Mouse (Mus musculus) forebrain, embryonic 16.5 days (tissue): ENCODE data around the gene Bach2. TPM values are rescaled to one million over a fixed set of nuclear protein-coding genes. Genes with fewer than 3 reads are reported as not detected.

Source experiments
- ATAC-seq: fragments of 200-750 bp; cut with Nextera tagmentation; 2 replicates; pipeline ENCODE4 v1.8.0; 2017; ENCODE audit warnings: mild to moderate bottlenecking, moderate library complexity
- H3K27ac ChIP-seq: fragments of 300-500 bp; sonication (generic); 2 replicates; pipeline ENCODE4 v1.5.1; 2014; ENCODE audit warnings: low read length, control low read depth
- H3K27me3 ChIP-seq: fragments of 300-500 bp; sonication (generic); replicated peaks from 2 replicates; pipeline ENCODE4 v1.6.1; 2014; ENCODE audit warnings: low read length; ENCODE audit not compliant: control insufficient read depth, insufficient read depth
- H3K36me3 ChIP-seq: fragments of 300-500 bp; sonication (generic); 2 replicates; pipeline ENCODE4 v1.6.1; 2014; ENCODE audit not compliant: control insufficient read depth, insufficient read depth
- H3K4me1 ChIP-seq: fragments of 300-500 bp; sonication (generic); replicated peaks from 2 replicates; pipeline ENCODE4 v1.6.1; 2014; ENCODE audit warnings: low read length; ENCODE audit not compliant: control insufficient read depth, insufficient read depth
- H3K4me2 ChIP-seq: fragments of 300-500 bp; sonication (generic); 2 replicates; pipeline ENCODE4 v1.6.1; 2014; ENCODE audit warnings: mild to moderate bottlenecking, low read length, control low read depth
- H3K4me3 ChIP-seq: fragments of 300-500 bp; sonication (generic); replicated peaks from 2 replicates; pipeline ENCODE4 v1.5.1; 2014; ENCODE audit warnings: mild to moderate bottlenecking, low read length, control low read depth
- H3K9ac ChIP-seq: fragments of 300-500 bp; sonication (generic); replicated peaks from 2 replicates; pipeline ENCODE4 v1.6.1; 2014; ENCODE audit warnings: low read depth, low read length, control low read depth
- H3K9me3 ChIP-seq: fragments of 300-500 bp; sonication (generic); 2 replicates; pipeline ENCODE4 v1.6.1; 2016; ENCODE audit warnings: low read length; ENCODE audit not compliant: control insufficient read depth
- WGBS: fragments of 180-500 bp; shearing (Covaris S2); extraction: QIAGEN DNeasy Blood & Tissue Kit; methylation state at CpG from one replicate; pipeline ENCODE4 v1.1.7; 2014; 5-methylcytosine and 5-hydroxymethylcytosine counted together
- polyA plus RNA-seq: library from polyadenylated mRNA; unstranded; fragments of >200 nt; fragmentation: Nextera tagmentation; extraction: Ambion mirVana; gene quantifications from 2 replicates; pipeline ENCODE4 v1.2.1, GENCODE M21; 2015

The Bach2 gene
- polyA plus RNA-seq, 1 experiment from 2014 or later: 33.3 TPM

- WGBS: 24% methylated on average over 15 of the region's 15 CpGs
- no peak overlapping the region for H3K4me3 ChIP-seq
- no peak overlapping the region for H3K27ac ChIP-seq
- H3K27me3 ChIP-seq: no peaks in the 10 kb centered on the region
- no peak for ATAC-seq
- peaks cover 43% of the 10 kb centered on the region for H3K4me1 ChIP-seq
- no peaks in the 10 kb centered on the region for H3K9me3 ChIP-seq
- H3K4me2 ChIP-seq: no peak overlapping the region
- H3K9ac ChIP-seq: no peak overlapping the region
- no peaks in the 10 kb centered on the region for H3K36me3 ChIP-seq
Observed at GRCm38 (mm10) chr4:32251946-32252672, 13.5 kb downstream of the Bach2 start.

GRCm38 (mm10) chr4:32257686-32258085 lies 19.1 kb downstream of the Bach2 start:
- no peak overlapping the region for H3K4me3 ChIP-seq
- no peak overlapping the region for H3K27ac ChIP-seq
- no peak overlapping the region for H3K9ac ChIP-seq
- no peak overlapping the region for H3K4me2 ChIP-seq
- 80% methylated on average over 12 of the region's 12 CpGs for WGBS
- ATAC-seq: no peak
- H3K4me1 ChIP-seq: no peaks in the 10 kb centered on the region
- no peaks in the 10 kb centered on the region for H3K27me3 ChIP-seq
- no peaks in the 10 kb centered on the region for H3K36me3 ChIP-seq
- no peaks in the 10 kb centered on the region for H3K9me3 ChIP-seq

GRCm38 (mm10) chr4:32258093-32258492 lies 19.5 kb downstream of the Bach2 start:
- H3K36me3 ChIP-seq: no peaks in the 10 kb centered on the region
- no peak for ATAC-seq
- H3K9ac ChIP-seq: no peak overlapping the region
- H3K9me3 ChIP-seq: no peaks in the 10 kb centered on the region
- H3K4me1 ChIP-seq: no peaks in the 10 kb centered on the region; the same call in 1 of the 2 replicates
- no peaks in the 10 kb centered on the region for H3K27me3 ChIP-seq
- H3K27ac ChIP-seq: no peak overlapping the region
- H3K4me3 ChIP-seq: no peak overlapping the region
- no peak overlapping the region for H3K4me2 ChIP-seq
- WGBS: 93% methylated on average over 13 of the region's 13 CpGs

- Histone ChIP-seq H3K4me1 (peaks cover 2% of the 10 kb centered on the region; the same call in 1 of the 2 replicates), H3K9ac (no peak overlapping the region), H3K9me3 (no peaks in the 10 kb centered on the region), H3K27me3 (no peaks in the 10 kb centered on the region), H3K36me3 (no peaks in the 10 kb centered on the region), H3K4me3 (no peak overlapping the region), H3K27ac (no peak overlapping the region), H3K4me2 (no peak overlapping the region)
- WGBS: 95% methylated on average over 7 of the region's 7 CpGs
- no peak for ATAC-seq
Observed at GRCm38 (mm10) chr4:32258596-32258995, 20.0 kb downstream of the Bach2 start.

- WGBS: 78% methylated on average over 4 of the region's 4 CpGs
- no peaks in the 10 kb centered on the region for H3K9me3 ChIP-seq
- no peak overlapping the region for H3K9ac ChIP-seq
- ATAC-seq: no peak
- H3K27me3 ChIP-seq: no peaks in the 10 kb centered on the region
- H3K4me2 ChIP-seq: no peak overlapping the region
- H3K36me3 ChIP-seq: no peaks in the 10 kb centered on the region
- H3K4me1 ChIP-seq: peaks cover 7% of the 10 kb centered on the region
- no peak overlapping the region for H3K4me3 ChIP-seq
- H3K27ac ChIP-seq: no peak overlapping the region
Observed at GRCm38 (mm10) chr4:32260909-32261308, 22.3 kb downstream of the Bach2 start.

GRCm38 (mm10) chr4:32262825-32263684 lies 24.5 kb downstream of the Bach2 start:
- Histone ChIP-seq H3K36me3 (no peaks in the 10 kb centered on the region), H3K4me2 (no peak overlapping the region), H3K9me3 (no peaks in the 10 kb centered on the region), H3K27ac (no peak overlapping the region), H3K4me3 (no peak overlapping the region), H3K4me1 (peaks cover 9% of the 10 kb centered on the region), H3K27me3 (no peaks in the 10 kb centered on the region), H3K9ac (no peak overlapping the region)
- no peak for ATAC-seq
- 84% methylated on average over 20 of the region's 20 CpGs for WGBS

GRCm38 (mm10) chr4:32263685-32264038 lies 25.1 kb downstream of the Bach2 start:
- H3K36me3 ChIP-seq: no peaks in the 10 kb centered on the region
- H3K27ac ChIP-seq: no peak overlapping the region
- no peak overlapping the region for H3K4me2 ChIP-seq
- no peak overlapping the region for H3K9ac ChIP-seq
- no peaks in the 10 kb centered on the region for H3K27me3 ChIP-seq
- H3K4me1 ChIP-seq: peaks cover 9% of the 10 kb centered on the region
- 57% methylated on average over 10 of the region's 10 CpGs for WGBS
- H3K9me3 ChIP-seq: no peaks in the 10 kb centered on the region
- no peak overlapping the region for H3K4me3 ChIP-seq
- no peak for ATAC-seq

- H3K9me3 ChIP-seq: no peaks in the 10 kb centered on the region
- no peak overlapping the region for H3K9ac ChIP-seq
- no peaks in the 10 kb centered on the region for H3K27me3 ChIP-seq
- 69% methylated on average over 8 of the region's 8 CpGs for WGBS
- H3K4me2 ChIP-seq: no peak overlapping the region
- no peaks in the 10 kb centered on the region for H3K36me3 ChIP-seq
- no peak overlapping the region for H3K27ac ChIP-seq
- peaks cover 9% of the 10 kb centered on the region for H3K4me1 ChIP-seq
- no peak overlapping the region for H3K4me3 ChIP-seq
- ATAC-seq: no peak
Observed at GRCm38 (mm10) chr4:32264892-32265291, 26.3 kb downstream of the Bach2 start.

GRCm38 (mm10) chr4:32266731-32267130 lies 28.1 kb downstream of the Bach2 start:
- H3K4me1 ChIP-seq: peaks cover 9% of the 10 kb centered on the region
- ATAC-seq: no peak
- H3K4me2 ChIP-seq: no peak overlapping the region
- no peaks in the 10 kb centered on the region for H3K36me3 ChIP-seq
- no peaks in the 10 kb centered on the region for H3K9me3 ChIP-seq
- H3K4me3 ChIP-seq: no peak overlapping the region
- 64% methylated on average over 6 of the region's 6 CpGs for WGBS
- H3K27ac ChIP-seq: no peak overlapping the region
- H3K27me3 ChIP-seq: no peaks in the 10 kb centered on the region
- H3K9ac ChIP-seq: no peak overlapping the region
